Mouse (Mus musculus) bone marrow, adult 2 months (tissue): Measurements from ENCODE around the gene Mbtps1.

Experiments
- CTCF ChIP-seq: fragments of 200-500 bp; IDR thresholded peaks from 2 replicates; pipeline ENCODE4 v1.5.1; 2011; ENCODE audit warnings: low read length, control low read depth; ENCODE audit not compliant: control insufficient read depth, insufficient read depth
- POLR2A ChIP-seq: fragments of 200-500 bp; IDR thresholded peaks from 2 replicates; pipeline ENCODE4 v1.6.1; 2011; ENCODE audit warnings: low read depth, mild to moderate bottlenecking, control low read depth, low read length, borderline replicate concordance; ENCODE audit not compliant: control insufficient read depth

GRCm38 (mm10) chr8:119547019-119547691, 11.4 kb downstream of the Mbtps1 start:
- no peak for TF ChIP-seq POLR2A
- TF ChIP-seq CTCF: no peak
